ENCODE assay signal across 8 mouse cellular contexts in the genomic region with DNA sequence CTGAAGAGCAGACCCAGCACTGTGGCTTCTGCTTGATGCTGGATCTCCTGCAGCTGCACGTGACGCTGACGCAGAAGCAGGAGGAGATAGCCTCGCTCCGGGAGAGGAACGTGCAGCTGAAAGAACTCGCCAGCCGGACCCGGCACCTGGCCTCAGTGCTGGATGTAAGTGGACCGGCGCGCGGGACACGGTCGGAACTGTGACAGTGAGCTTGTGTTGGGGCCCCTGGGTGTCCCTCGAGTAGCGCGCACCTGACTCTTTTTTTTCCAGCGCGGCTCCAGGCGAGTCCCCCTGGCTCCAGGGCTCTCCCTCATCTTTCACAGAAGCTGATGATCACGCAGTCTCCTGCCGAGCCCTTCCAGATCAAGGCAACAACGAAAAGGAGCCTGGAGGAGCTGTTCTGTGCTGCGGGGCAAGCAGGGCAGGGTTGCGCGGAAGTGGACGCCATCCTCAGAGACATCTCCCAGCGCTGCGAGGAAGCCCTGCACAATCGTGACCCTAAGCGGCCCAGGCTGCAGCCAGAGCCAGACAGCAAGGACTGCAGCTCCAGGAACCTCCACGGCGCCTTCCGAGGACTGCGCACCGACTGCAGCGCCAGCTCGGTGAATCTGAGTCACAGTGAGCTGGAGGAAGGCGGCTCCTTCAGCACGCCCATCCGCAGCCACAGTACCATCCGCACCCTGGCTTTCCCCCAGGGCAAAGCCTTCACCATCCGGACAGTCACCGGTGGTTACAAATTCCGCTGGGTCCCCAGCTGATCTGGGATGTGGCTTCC. TPM values are rescaled to one million over a fixed set of nuclear protein-coding genes. Genes with fewer than 3 reads are reported as not detected.
DNase-seq lines count a peak whose midpoint lies in the region; ATAC-seq and TF ChIP-seq lines count a peak whose summit lies in the region.

No protein-coding gene starts in this region.

- peak overlapping the region; percentile 60 for H3K9ac ChIP-seq in forebrain, embryonic 16.5 days (replicated peaks; ENCODE audit: low read depth, low read length)
- peak overlapping the region; percentile 18; the same call in 1 of the 2 replicates for H3K9ac ChIP-seq in kidney, postnatal 0 days (ENCODE audit: low read depth, low read length)
- H3K9ac ChIP-seq in lung, postnatal 0 days (replicated peaks; ENCODE audit: low read depth), result no peak overlapping the region

- peak overlapping the region; percentile 31; the same call in 1 of the 2 replicates for H3K4me3 ChIP-seq in spleen, adult 2 months (ENCODE audit: extremely low read depth, insufficient read depth, insufficient read length)
- peak overlapping the region; percentile 52 for H3K4me3 ChIP-seq in forebrain, embryonic 16.5 days (replicated peaks; ENCODE audit: low read length)
- H3K4me3 ChIP-seq in kidney, postnatal 0 days (replicated peaks; ENCODE audit: low read depth, low read length), result peak overlapping the region; percentile 31
- H3K4me3 ChIP-seq in lung, postnatal 0 days (ENCODE audit: low read depth, low read length), result peak overlapping the region; percentile 27

- ATAC-seq in forebrain, embryonic 16.5 days, result peak; percentile 64
- no peak for ATAC-seq in kidney, postnatal 0 days (replicated peaks; ENCODE audit: low FRiP score, low read depth)
- ATAC-seq in lung, postnatal 0 days, result peak; percentile 9

- H3K9me3 ChIP-seq in forebrain, embryonic 16.5 days (ENCODE audit: control insufficient read depth, low read length), result no peaks in the 10 kb centered on the region
- H3K9me3 ChIP-seq in kidney, postnatal 0 days (replicated peaks; ENCODE audit: low read length), result no peaks in the 10 kb centered on the region
- no peaks in the 10 kb centered on the region for H3K9me3 ChIP-seq in lung, postnatal 0 days (ENCODE audit: low read length)

- no peaks in the 10 kb centered on the region for H3K36me3 ChIP-seq in spleen, adult 2 months (ENCODE audit: control insufficient read depth, insufficient read depth, low read length)
- no peaks in the 10 kb centered on the region for H3K36me3 ChIP-seq in forebrain, embryonic 16.5 days (ENCODE audit: control insufficient read depth, insufficient read depth)
- H3K36me3 ChIP-seq in kidney, postnatal 0 days (ENCODE audit: insufficient read depth, low read length), result no peaks in the 10 kb centered on the region
- no peaks in the 10 kb centered on the region for H3K36me3 ChIP-seq in lung, postnatal 0 days (ENCODE audit: insufficient read depth, low read length)

- no peak for TF ChIP-seq EP300 in lung, postnatal 0 days (IDR thresholded peaks at IDR 0.05)

- no peak for DNase-seq in spleen, adult 2 months (ENCODE audit: low read depth in 1 of 2, low spot score in 2 of 2)
- DNase-seq in spleen, postnatal 10 days (ENCODE audit: low spot score in 2 of 2), result no peak
- DNase-seq in adrenal gland, postnatal 14 days, result peak; percentile 64
- peak; percentile 39 for DNase-seq in kidney, postnatal 0 days (ENCODE audit: low spot score)
- DNase-seq in lung, postnatal 0 days (ENCODE audit: low spot score), result no peak
- peak; percentile 59 to 66 for DNase-seq in right cerebral cortex, postnatal 10 days (ENCODE audit: low spot score in 2 of 2)
- DNase-seq in ovary, postnatal 10 days (ENCODE audit: low spot score), result no peak

- H3K4me1 ChIP-seq in spleen, adult 2 months (ENCODE audit: control insufficient read depth, insufficient read depth, insufficient read length), result peaks cover 11% of the 10 kb centered on the region
- H3K4me1 ChIP-seq in forebrain, embryonic 16.5 days (replicated peaks; ENCODE audit: control insufficient read depth, insufficient read depth, low read length), result peaks cover 14% of the 10 kb centered on the region
- H3K4me1 ChIP-seq in kidney, postnatal 0 days (replicated peaks; ENCODE audit: insufficient read depth, low read length), result peaks cover 16% of the 10 kb centered on the region; the same call in 1 of the 2 replicates
- peaks cover 9% of the 10 kb centered on the region; the same call in 1 of the 2 replicates for H3K4me1 ChIP-seq in lung, postnatal 0 days (ENCODE audit: insufficient read depth, low read depth, low read length)

- WGBS in spleen, adult 2 months, result 1% methylated on average over 46 of the region's 46 CpGs
- WGBS in forebrain, embryonic 16.5 days, result under 1% methylated on average over 46 of the region's 46 CpGs
- WGBS in kidney, postnatal 0 days, result under 1% methylated on average over 46 of the region's 46 CpGs
- 1% methylated on average over 46 of the region's 46 CpGs for WGBS in lung, postnatal 0 days

- no peak for TF ChIP-seq CTCF in spleen, adult 2 months (IDR thresholded peaks at IDR 0.05; ENCODE audit: extremely low read depth, insufficient read depth, insufficient read length, insufficient replicate concordance)
- no peak for TF ChIP-seq CTCF in kidney, postnatal 0 days (IDR thresholded peaks at IDR 0.05; ENCODE audit: low read depth)
- TF ChIP-seq CTCF in lung, postnatal 0 days (IDR thresholded peaks at IDR 0.05), result no peak

- TF ChIP-seq POLR2A in spleen, adult 2 months (IDR thresholded peaks at IDR 0.05; ENCODE audit: low read depth, low read length), result no peak

- peaks cover 14% of the 10 kb centered on the region for H3K27me3 ChIP-seq in spleen, adult 2 months (ENCODE audit: control insufficient read depth, insufficient read depth, low read length)
- peaks cover 53% of the 10 kb centered on the region for H3K27me3 ChIP-seq in forebrain, embryonic 16.5 days (replicated peaks; ENCODE audit: control insufficient read depth, insufficient read depth, low read length)
- peaks cover 56% of the 10 kb centered on the region for H3K27me3 ChIP-seq in kidney, postnatal 0 days (ENCODE audit: insufficient read depth, low read length)
- H3K27me3 ChIP-seq in lung, postnatal 0 days (replicated peaks; ENCODE audit: insufficient read depth, low read length), result peaks cover 40% of the 10 kb centered on the region

- no peak overlapping the region for H3K27ac ChIP-seq in spleen, adult 2 months (ENCODE audit: insufficient read depth, low read length)
- H3K27ac ChIP-seq in forebrain, embryonic 16.5 days (ENCODE audit: low read length), result no peak overlapping the region
- no peak overlapping the region for H3K27ac ChIP-seq in kidney, postnatal 0 days
- no peak overlapping the region for H3K27ac ChIP-seq in lung, postnatal 0 days (ENCODE audit: low read length)

- H3K4me2 ChIP-seq in forebrain, embryonic 16.5 days (ENCODE audit: low read length), result peak overlapping the region; percentile 93
- H3K4me2 ChIP-seq in kidney, postnatal 0 days (ENCODE audit: low read length), result peak overlapping the region; percentile 75
- H3K4me2 ChIP-seq in lung, postnatal 0 days (replicated peaks; ENCODE audit: low read depth, low read length), result peak overlapping the region; percentile 59

RNA-seq across cellular contexts. Expression of a gene that starts 5.0 kb away (rescaled TPM):
- polyA plus RNA-seq in spleen, adult 2 months (2012; rRNA removed), result not detected in 2 replicates
- total RNA-seq in adrenal gland, postnatal 14 days (2021), result not detected in 2 replicates
- 0.20 and 0.66 TPM in 2 replicates for polyA plus RNA-seq in forebrain, embryonic 16.5 days (2015; fragmentation: Nextera tagmentation; extraction: Ambion mirVana)
- 0.05 TPM in 1 of 2 replicates, not detected in the other for polyA plus RNA-seq in kidney, postnatal 0 days (2015; fragmentation: Nextera tagmentation; extraction: Ambion mirVana)
- polyA plus RNA-seq in lung, postnatal 0 days (2015; fragmentation: Nextera tagmentation; extraction: Ambion mirVana), result 1.1 and 1.5 TPM in 2 replicates

RNA-seq across cellular contexts. Expression of a gene that starts 11.0 kb away (rescaled TPM):
- polyA plus RNA-seq in spleen, adult 2 months (2012; rRNA removed), result 0.29 and 0.32 TPM in 2 replicates
- total RNA-seq in adrenal gland, postnatal 14 days (2021), result 0.71 and 1.6 TPM in 2 replicates
- polyA plus RNA-seq in forebrain, embryonic 16.5 days (2015; fragmentation: Nextera tagmentation; extraction: Ambion mirVana), result 0.51 and 1.4 TPM in 2 replicates
- polyA plus RNA-seq in kidney, postnatal 0 days (2015; fragmentation: Nextera tagmentation; extraction: Ambion mirVana), result 0.29 and 0.33 TPM in 2 replicates
- polyA plus RNA-seq in lung, postnatal 0 days (2015; fragmentation: Nextera tagmentation; extraction: Ambion mirVana), result 6.0 and 6.2 TPM in 2 replicates

RNA-seq across cellular contexts. Expression of a gene that starts 36.3 kb away (rescaled TPM):
- polyA plus RNA-seq in spleen, adult 2 months (2012; rRNA removed), result 0.09 and 0.26 TPM in 2 replicates
- total RNA-seq in adrenal gland, postnatal 14 days (2021), result not detected in 2 replicates
- 0.33 TPM in 1 of 2 replicates, not detected in the other for polyA plus RNA-seq in forebrain, embryonic 16.5 days (2015; fragmentation: Nextera tagmentation; extraction: Ambion mirVana)
- not detected in 2 replicates for polyA plus RNA-seq in kidney, postnatal 0 days (2015; fragmentation: Nextera tagmentation; extraction: Ambion mirVana)
- 0.47 and 0.73 TPM in 2 replicates for polyA plus RNA-seq in lung, postnatal 0 days (2015; fragmentation: Nextera tagmentation; extraction: Ambion mirVana)

RNA-seq across cellular contexts. Expression of a gene that starts 47.6 kb away (rescaled TPM):
- 0.61 and 0.67 TPM in 2 replicates for polyA plus RNA-seq in spleen, adult 2 months (2012; rRNA removed)
- total RNA-seq in adrenal gland, postnatal 14 days (2021), result 76.6 and 82.5 TPM in 2 replicates
- 39.0 and 44.8 TPM in 2 replicates for polyA plus RNA-seq in forebrain, embryonic 16.5 days (2015; fragmentation: Nextera tagmentation; extraction: Ambion mirVana)
- 153 and 165 TPM in 2 replicates for polyA plus RNA-seq in kidney, postnatal 0 days (2015; fragmentation: Nextera tagmentation; extraction: Ambion mirVana)
- 132 and 135 TPM in 2 replicates for polyA plus RNA-seq in lung, postnatal 0 days (2015; fragmentation: Nextera tagmentation; extraction: Ambion mirVana)

Comparison
In these comparisons a context has a peak if more than half of its experiments do, and no peak if none do; other contexts are left out.
1. DNase-seq: peak in adrenal gland, postnatal 14 days (single experiment), kidney, postnatal 0 days (single experiment) and right cerebral cortex, postnatal 10 days (2 of 2); none in spleen, adult 2 months (0 of 2), spleen, postnatal 10 days (0 of 2), lung, postnatal 0 days (single experiment) and ovary, postnatal 10 days (single experiment).
2. Peak in every context shown above with its lines, with median percentiles within 50 percentile points of each other: H3K4me3 ChIP-seq and H3K4me2 ChIP-seq.